Mouse (Mus musculus) heart, postnatal 4 days (tissue): ENCODE measurements around the gene Mdc1. TPM values are rescaled to one million over a fixed set of nuclear protein-coding genes. Genes with fewer than 3 reads are reported as not detected.

Experiments used
- DNase-seq: peaks from one replicate; pipeline ENCODE4 v3.0.0; 2021
- microRNA-seq, 2 experiments: library from miRNA; unstranded; fragments of <30 nt; microRNA quantifications; one replicate each; pipeline ENCODE4 v1.2.0; 2021 to 2022
- total RNA-seq, 2 experiments: library from RNA; stranded (reverse); gene quantifications; 2 replicates each; pipeline ENCODE4 v1.2.3; 2021

The Mdc1 gene
- total RNA-seq, 2 experiments from 2014 or later = 37.9 to 40.6 TPM

GRCm38 (mm10) chr17:35883777-35884176 is 42.5 kb downstream of the Mdc1 start:
- no peak for DNase-seq

DNA sequence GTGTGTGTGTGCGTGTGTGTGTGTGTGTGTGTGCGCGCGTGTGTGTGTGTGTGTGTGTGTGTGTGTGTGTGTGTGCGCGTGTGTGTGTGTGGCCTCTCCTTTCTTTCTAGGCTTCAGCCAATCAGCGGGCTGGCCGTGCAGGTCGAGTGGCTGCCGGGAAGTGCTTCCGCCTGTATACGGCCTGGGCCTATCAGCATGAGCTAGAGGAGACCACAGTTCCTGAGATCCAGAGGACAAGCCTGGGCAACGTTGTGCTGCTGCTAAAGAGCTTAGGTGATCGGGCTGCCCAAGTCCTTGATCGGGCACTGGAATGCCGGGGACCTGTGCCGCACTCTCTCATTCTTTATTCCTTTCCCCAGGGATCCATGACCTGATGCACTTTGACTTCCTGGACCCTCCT is 46.4 kb downstream of the Mdc1 start:
- no peak for DNase-seq

DNA sequence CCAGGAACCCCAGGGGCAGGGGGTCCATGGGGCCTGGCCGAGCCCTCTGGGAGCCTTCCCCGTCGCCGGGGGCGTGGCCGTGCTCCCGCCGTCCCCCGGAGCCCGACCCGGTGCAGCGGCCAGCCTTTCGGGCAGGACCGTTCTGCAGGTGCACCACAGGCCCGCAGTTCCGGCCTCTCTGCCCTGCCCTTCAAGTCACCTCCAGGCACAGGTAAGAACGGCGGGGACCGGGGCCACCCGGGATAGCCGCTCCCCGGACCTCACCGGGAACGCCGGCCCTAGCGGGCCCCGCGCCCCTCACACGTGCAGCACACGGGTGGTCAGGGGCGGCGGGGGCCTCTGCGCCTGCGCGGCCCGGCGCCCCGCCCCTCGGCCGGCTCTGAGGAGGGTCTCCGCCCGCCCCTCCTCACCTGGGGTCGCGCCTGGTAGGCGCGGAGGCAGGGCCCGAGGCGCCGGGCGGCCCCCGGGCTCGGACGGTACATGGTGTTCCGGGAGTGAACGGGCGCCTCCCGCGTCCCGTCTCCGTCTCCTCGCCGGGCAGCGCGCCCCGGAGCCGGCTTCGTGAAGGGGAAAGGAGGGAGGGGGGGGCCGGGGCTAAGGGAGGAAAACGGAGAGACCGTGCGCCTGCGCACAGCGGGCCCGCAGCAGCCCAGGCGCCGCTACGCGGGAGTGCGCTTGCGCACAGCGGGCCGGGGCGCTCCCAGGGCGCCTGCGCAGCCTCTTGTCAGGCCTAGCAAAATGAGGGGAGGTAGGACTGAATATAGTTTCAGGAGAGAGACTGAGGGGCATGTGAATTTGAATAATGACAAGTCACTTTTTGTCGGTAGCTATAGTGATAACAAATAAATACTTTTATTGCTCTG is 55.7 kb downstream of the Mdc1 start, which contains the start of gene 2310061I04Rik:
Gene 2310061I04Rik, minus strand, starts transcription at position 651 of the 863 bp plus-strand sequence.
- peak; percentile 94 for DNase-seq

GRCm38 (mm10) chr17:35897644-35898573 is 56.6 kb downstream of the Mdc1 start:
- no peak for DNase-seq

DNA sequence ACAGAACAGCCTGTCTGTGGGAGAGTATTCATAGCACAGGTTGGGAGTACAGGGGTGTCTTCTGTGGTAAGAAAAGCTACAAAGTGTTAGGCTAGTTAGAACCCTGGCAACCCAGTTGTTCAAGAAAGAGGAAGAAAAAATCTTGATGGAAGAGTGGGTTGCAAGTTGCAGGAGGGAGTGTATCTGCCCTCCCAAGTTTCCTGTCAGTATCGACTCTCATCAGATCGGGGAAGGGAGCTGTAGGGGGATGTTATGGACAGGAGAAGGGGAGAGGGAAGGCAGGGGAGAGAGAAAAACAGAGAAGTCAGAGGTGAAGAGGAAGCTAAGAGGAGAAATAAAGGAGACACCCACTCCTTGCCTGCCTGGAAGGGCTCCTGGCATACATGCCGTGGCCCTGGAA is 59.3 kb downstream of the Mdc1 start:
- no peak for DNase-seq

- peak; percentile 79 for DNase-seq
These were observed 62.2 kb downstream of the Mdc1 start for GRCm38 (mm10) chr17:35903343-35903991.

GRCm38 (mm10) chr17:35903992-35904355 is 62.7 kb downstream of the Mdc1 start:
- no peak for DNase-seq

- no peak for DNase-seq
These were observed 64.3 kb downstream of the Mdc1 start for GRCm38 (mm10) chr17:35905587-35905986.

GRCm38 (mm10) chr17:35907609-35908008 is 66.3 kb downstream of the Mdc1 start:
- no peak for DNase-seq

Small RNAs within 50 kb of the gene (microRNA-seq; reads per million reads assigned to microRNA genes)
- 0.82 to 1.4 reads per million in 2 experiments for gene Gm28033

Other genes starting within 250 kb of the Mdc1 start
- not detected for gene Sfta2, start 240.0 kb upstream of the Mdc1 start, total RNA-seq
- gene Gm9573, start 214.9 kb upstream of the Mdc1 start, total RNA-seq = not detected
- gene Mucl3, start 197.8 kb upstream of the Mdc1 start, total RNA-seq = not detected
- gene Vars2, start 173.9 kb upstream of the Mdc1 start, total RNA-seq = 10 to 100 TPM; 29.0 to 29.2 TPM
- 10 to 100 TPM; 19.4 to 20.9 TPM for gene Gtf2h4, start 167.8 kb upstream of the Mdc1 start, total RNA-seq
- gene Ddr1, start 136.9 kb upstream of the Mdc1 start, total RNA-seq = 100 to 1,000 TPM; 107 to 113 TPM
- gene Ier3, start 19.8 kb upstream of the Mdc1 start, total RNA-seq = 10 to 100 TPM; 39.7 to 42.5 TPM
- gene Flot1, start 18.3 kb upstream of the Mdc1 start, total RNA-seq = 100 to 1,000 TPM in 1 of 2 experiments, 10 to 100 TPM in 1; 97.8 to 105 TPM
- gene Tubb5, start 3.2 kb upstream of the Mdc1 start, total RNA-seq = 100 to 1,000 TPM; 908 to 913 TPM
- 10 to 100 TPM; 26.3 to 32.2 TPM for gene Nrm, start 19.8 kb downstream of the Mdc1 start, total RNA-seq
- 10 to 100 TPM; 32.6 to 32.7 TPM for gene Ppp1r18, start 24.1 kb downstream of the Mdc1 start, total RNA-seq
- gene Dhx16, start 38.3 kb downstream of the Mdc1 start, total RNA-seq = 10 to 100 TPM; 24.2 to 25.1 TPM
- gene 2310061I04Rik, start 55.9 kb downstream of the Mdc1 start, total RNA-seq = 10 to 100 TPM; 45.0 to 47.0 TPM
- gene Atat1, start 68.6 kb downstream of the Mdc1 start, total RNA-seq = 10 to 100 TPM; 18.7 to 23.0 TPM
- gene Mrps18b, start 74.9 kb downstream of the Mdc1 start, total RNA-seq = 10 to 100 TPM; 56.1 to 58.3 TPM
- 10 to 100 TPM; 49.2 to 58.5 TPM for gene Ppp1r10, start 74.9 kb downstream of the Mdc1 start, total RNA-seq
- 10 to 100 TPM; 71.0 to 73.9 TPM for gene Abcf1, start 128.2 kb downstream of the Mdc1 start, total RNA-seq
- 10 to 100 TPM; 38.4 to 38.6 TPM for gene Gnl1, start 138.3 kb downstream of the Mdc1 start, total RNA-seq
- gene Prr3, start 138.7 kb downstream of the Mdc1 start, total RNA-seq = 10 to 100 TPM; 12.9 TPM
- 1 to 10 TPM; 1.1 to 1.6 TPM for gene H2-T24, start 179.0 kb downstream of the Mdc1 start, total RNA-seq
- gene H2-T23, start 191.3 kb downstream of the Mdc1 start, total RNA-seq = 1 to 10 TPM; 7.7 to 9.5 TPM
- 1 to 10 TPM; 7.9 to 9.3 TPM for gene H2-T22, start 201.2 kb downstream of the Mdc1 start, total RNA-seq
- not detected for gene Gm6034, start 201.4 kb downstream of the Mdc1 start, total RNA-seq
- gene Gm11127, start 216.9 kb downstream of the Mdc1 start, total RNA-seq = 1 to 10 TPM in 1 of 2 experiments, under 1 TPM in 1; 0.98 to 1.1 TPM